Mouse (Mus musculus): ENCODE data around the gene E030018B13Rik.

Gene E030018B13Rik

GRCm38 (mm10) chr7:63965635-63966418 is 49.2 kb downstream of the E030018B13Rik start:
- DNase-seq (ENCODE audit: low spot score), result no peak

DNA sequence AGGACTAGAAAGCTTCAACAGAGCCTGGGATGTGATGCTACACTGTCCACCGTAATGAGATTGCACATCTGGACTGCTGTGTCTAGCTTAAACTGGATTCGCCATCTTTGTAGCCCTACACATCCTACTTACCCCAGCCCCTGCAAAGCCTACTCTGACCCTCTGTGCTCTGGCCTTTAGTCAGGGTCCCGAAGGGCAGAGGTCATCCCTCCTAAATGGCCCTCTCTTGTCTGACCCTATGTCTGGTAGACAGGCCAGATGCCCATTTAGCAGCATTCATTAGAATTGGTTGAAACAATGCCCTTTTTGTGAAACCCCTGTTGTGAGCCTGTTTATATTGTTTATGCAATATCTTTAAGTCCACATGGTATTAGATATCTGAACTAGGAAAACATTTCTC is 53.3 kb downstream of the E030018B13Rik start:
- no peak for DNase-seq (ENCODE audit: low spot score)

Data from adipocyte (in vitro differentiated cells).